Mouse (Mus musculus): Measurements from ENCODE around the gene Pnpo. TPM values are rescaled to one million over a fixed set of nuclear protein-coding genes. Genes with fewer than 3 reads are reported as not detected.

Gene Pnpo
- polyA plus RNA-seq, 1 experiment from 2014 or later, result 18.3 TPM

DNA sequence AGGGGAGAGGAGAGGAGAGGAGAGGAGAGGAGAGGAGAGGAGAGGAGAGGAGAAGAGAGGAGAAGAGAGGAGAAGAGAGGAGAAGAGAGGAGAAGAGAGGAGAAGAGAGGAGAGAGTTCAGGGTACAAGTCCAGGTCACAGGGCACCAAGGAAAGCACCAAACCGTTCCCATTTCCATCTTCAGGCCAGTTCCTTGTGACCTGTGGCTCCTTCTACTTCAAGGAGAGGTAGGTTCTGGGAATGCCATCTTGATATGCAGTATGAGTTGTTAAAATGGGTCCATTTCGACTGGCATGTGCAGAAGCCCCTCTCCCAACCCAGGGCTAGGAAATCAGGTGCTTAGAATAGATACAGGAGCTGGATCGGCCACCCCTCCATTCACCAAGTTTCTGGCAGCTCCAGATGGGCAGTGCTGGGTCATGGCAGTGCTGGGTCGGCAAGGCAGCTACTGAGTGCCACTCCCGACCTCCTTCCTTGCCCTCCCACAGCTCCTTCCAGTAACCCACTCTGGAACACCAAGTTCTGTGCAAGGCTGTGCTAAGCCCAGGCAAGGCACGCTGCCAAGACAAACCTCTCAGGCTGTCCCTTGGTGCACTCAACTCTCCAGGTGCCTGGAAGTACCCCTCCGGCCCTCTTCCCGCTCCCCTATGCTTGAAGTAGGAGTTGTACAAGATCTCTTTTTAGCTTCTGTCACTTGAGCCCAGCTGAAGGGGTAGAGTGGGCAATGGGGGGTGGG is 12.3 kb downstream of the Pnpo start:
- WGBS, result 71% methylated on average over 8 of the region's 8 CpGs
- H3K4me2 ChIP-seq (replicated peaks), result no peak overlapping the region
- H3K27ac ChIP-seq, result no peak overlapping the region
- peaks cover 26% of the 10 kb centered on the region for H3K27me3 ChIP-seq
- no peaks in the 10 kb centered on the region for H3K36me3 ChIP-seq
- H3K9ac ChIP-seq (replicated peaks), result no peak overlapping the region
- no peak for ATAC-seq
- H3K9me3 ChIP-seq, result no peaks in the 10 kb centered on the region
- peaks cover 11% of the 10 kb centered on the region for H3K4me1 ChIP-seq (replicated peaks)
- H3K4me3 ChIP-seq (replicated peaks), result no peak overlapping the region

- Histone ChIP-seq H3K27ac (no peak overlapping the region), H3K4me2 (replicated peaks) (no peak overlapping the region), H3K4me1 (replicated peaks) (peaks cover 7% of the 10 kb centered on the region; the same call in 1 of the 2 replicates), H3K36me3 (no peaks in the 10 kb centered on the region), H3K9me3 (no peaks in the 10 kb centered on the region), H3K4me3 (replicated peaks) (no peak overlapping the region), H3K27me3 (peaks cover 26% of the 10 kb centered on the region), H3K9ac (replicated peaks) (no peak overlapping the region)
- ATAC-seq, result no peak
- 73% methylated on average over 9 of the region's 9 CpGs for WGBS
These were observed 13.9 kb downstream of the Pnpo start for GRCm38 (mm10) chr11:96929766-96930331.

GRCm38 (mm10) chr11:96929096-96929765 is 14.6 kb downstream of the Pnpo start:
- Histone ChIP-seq H3K4me3 (replicated peaks) (no peak overlapping the region), H3K27ac (no peak overlapping the region), H3K9ac (replicated peaks) (0 out of 2 replicates have a peak overlapping the region, but pooled peaks have one; percentile 8), H3K27me3 (peaks cover 26% of the 10 kb centered on the region), H3K36me3 (no peaks in the 10 kb centered on the region), H3K4me1 (replicated peaks) (0 out of 2 replicates have a peak, but pooled peaks cover 4% of the 10 kb centered on the region), H3K9me3 (no peaks in the 10 kb centered on the region), H3K4me2 (replicated peaks) (no peak overlapping the region)
- no peak for ATAC-seq
- WGBS, result 14% methylated on average over 13 of the region's 13 CpGs

DNA sequence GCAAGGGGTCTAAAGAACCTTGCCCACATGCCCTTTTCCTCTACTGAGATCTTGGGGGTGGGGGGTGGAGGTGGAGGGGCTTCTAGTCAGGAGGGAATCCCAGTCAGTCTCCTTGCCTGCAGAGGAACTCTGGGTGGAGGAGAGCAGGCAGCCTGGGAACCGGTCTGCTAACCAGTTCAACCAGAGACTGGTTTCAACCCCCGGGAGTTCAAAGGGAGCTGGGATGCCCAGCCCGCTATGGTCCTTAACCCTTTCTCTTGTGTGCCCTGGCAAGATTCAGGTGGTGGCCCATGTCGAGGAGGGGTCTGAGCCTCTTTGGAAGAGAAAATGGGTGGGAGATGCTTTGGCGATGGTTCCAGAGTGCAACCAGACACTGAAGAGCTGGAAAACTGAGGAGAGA is 15.1 kb downstream of the Pnpo start:
- no peak overlapping the region for H3K4me2 ChIP-seq (replicated peaks)
- H3K4me3 ChIP-seq (replicated peaks), result no peak overlapping the region
- peaks cover 26% of the 10 kb centered on the region for H3K27me3 ChIP-seq
- 6% methylated on average over 5 of the region's 5 CpGs for WGBS
- H3K27ac ChIP-seq, result no peak overlapping the region
- no peaks in the 10 kb centered on the region for H3K9me3 ChIP-seq
- no peaks in the 10 kb centered on the region for H3K36me3 ChIP-seq
- H3K9ac ChIP-seq (replicated peaks), result no peak overlapping the region
- H3K4me1 ChIP-seq (replicated peaks), result 0 out of 2 replicates have a peak, but pooled peaks cover 4% of the 10 kb centered on the region
- no peak for ATAC-seq

DNA sequence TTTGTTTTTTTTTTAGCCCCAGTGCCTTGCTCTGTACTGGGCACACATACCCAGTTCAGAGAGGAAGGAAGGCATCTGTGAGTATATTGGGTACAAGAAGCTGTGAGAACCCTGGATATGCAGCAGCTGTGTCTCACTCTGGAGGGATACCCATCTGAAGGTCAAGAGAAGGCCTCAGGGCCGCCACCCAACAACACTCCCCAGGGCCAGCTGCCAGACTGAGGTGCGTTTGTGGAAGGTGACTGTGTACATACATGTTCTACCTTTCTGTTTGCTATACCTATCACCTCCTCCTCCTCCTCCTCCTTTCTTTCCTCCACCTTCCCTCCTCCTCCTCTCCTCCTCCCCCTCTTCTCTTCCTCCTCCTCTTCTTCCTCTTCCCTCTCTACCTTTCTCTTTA is 15.7 kb downstream of the Pnpo start, which contains the start of gene Prr15l:
TSS of gene Prr15l (plus strand) at position 17 of the 400 bp plus-strand sequence.
- Histone ChIP-seq H3K27ac (no peak within 1 kb of the TSS), H3K9ac (replicated peaks) (0 out of 2 replicates have a peak within 1 kb of the TSS, but pooled peaks have one; percentile 8), H3K27me3 (peaks cover 26% of the 10 kb centered on the region), H3K4me2 (replicated peaks) (no peak within 1 kb of the TSS), H3K9me3 (no peaks in the 10 kb centered on the region), H3K36me3 (no peaks in the 10 kb centered on the region), H3K4me3 (replicated peaks) (no peak within 1 kb of the TSS), H3K4me1 (replicated peaks) (0 out of 2 replicates have a peak, but pooled peaks cover 4% of the 10 kb centered on the region)
- WGBS, result 73% methylated on average over 2 of the region's 2 CpGs
- no peak for ATAC-seq

DNA sequence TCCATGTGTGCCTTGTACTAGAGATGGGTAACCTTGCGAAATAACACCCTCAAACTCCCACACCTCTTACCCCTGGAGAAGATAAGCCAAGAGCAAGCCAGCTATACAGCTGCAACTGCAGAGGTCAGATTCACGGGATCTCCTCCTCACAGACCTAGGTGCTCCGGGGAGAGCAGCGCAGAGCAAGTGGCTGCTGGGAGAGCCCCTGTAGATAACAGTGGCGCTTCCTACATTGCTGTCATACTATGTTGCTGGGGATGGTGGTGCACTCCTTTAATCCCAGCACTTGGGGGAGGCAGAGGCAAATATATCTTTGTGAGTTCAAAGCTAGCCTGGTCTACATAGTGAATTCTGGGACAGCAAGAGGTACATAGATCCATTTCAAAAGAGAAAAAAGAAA is 17.2 kb downstream of the Pnpo start:
- H3K4me2 ChIP-seq (replicated peaks), result no peak overlapping the region
- no peak overlapping the region for H3K4me3 ChIP-seq (replicated peaks)
- H3K27me3 ChIP-seq, result peaks cover 24% of the 10 kb centered on the region
- 0 out of 2 replicates have a peak, but pooled peaks cover 4% of the 10 kb centered on the region for H3K4me1 ChIP-seq (replicated peaks)
- no peaks in the 10 kb centered on the region for H3K9me3 ChIP-seq
- H3K9ac ChIP-seq (replicated peaks), result no peak overlapping the region
- 84% methylated on average over 5 of the region's 5 CpGs for WGBS
- no peaks in the 10 kb centered on the region for H3K36me3 ChIP-seq
- H3K27ac ChIP-seq, result no peak overlapping the region
- ATAC-seq, result no peak

DNA sequence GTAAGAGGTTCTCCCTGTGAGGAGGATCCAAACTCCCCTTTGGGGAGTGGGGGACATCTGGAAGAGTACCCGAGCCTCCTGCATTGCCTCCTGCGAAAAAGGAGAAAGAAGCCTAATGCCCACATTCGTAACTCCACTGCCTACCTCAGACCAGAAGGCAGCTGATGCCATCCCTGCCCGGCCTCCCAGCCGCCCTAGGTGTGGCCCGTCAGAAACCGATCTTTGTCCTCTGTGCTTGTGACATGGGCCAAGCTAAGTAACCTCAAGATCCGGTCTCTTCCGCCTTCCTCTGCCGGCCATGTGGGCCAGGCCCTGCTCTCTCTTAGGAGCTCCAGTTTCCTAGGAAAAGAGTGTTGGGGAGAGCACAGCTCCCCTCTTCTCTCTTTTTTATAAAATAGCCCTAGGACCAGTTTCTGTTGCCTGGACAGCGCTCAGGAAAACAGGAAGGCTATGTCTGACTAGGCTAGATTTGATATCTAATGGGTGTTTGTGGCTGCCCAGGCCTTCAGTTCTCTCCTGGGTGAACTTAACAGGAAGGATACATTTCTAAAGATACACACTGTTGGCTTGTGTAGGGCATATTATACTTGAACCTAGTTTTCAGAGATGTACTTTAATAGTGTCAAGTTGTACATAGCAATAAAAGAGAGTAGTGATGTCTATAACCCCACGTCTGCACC is 18.2 kb downstream of the Pnpo start:
- no peaks in the 10 kb centered on the region for H3K36me3 ChIP-seq
- no peak overlapping the region for H3K27ac ChIP-seq
- H3K4me1 ChIP-seq (replicated peaks), result 0 out of 2 replicates have a peak, but pooled peaks cover 4% of the 10 kb centered on the region
- no peak for ATAC-seq
- H3K27me3 ChIP-seq, result peaks cover 23% of the 10 kb centered on the region
- H3K4me3 ChIP-seq (replicated peaks), result no peak overlapping the region
- 86% methylated on average over 12 of the region's 12 CpGs for WGBS
- no peaks in the 10 kb centered on the region for H3K9me3 ChIP-seq
- H3K9ac ChIP-seq (replicated peaks), result no peak overlapping the region
- no peak overlapping the region for H3K4me2 ChIP-seq (replicated peaks)

DNA sequence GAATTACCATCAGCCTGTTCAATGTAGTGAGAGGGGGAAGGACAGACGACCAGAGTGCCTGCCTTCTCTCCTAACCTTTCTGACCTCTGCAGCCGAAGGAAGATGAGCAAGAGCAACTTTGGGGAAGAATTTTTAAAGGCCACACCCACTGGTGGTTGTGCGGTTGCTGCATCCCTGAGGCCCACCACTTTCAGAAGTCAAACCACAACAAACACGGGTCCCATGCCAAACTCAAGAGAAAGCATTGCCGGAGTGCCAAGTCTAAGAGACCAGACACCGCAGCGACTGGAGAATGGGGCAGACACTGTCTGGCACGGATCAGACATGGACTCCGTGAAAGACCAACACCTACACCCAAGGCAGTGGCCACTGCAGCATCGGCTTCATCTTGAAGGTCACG is 18.9 kb downstream of the Pnpo start:
- ATAC-seq, result no peak
- 85% methylated on average over 11 of the region's 11 CpGs for WGBS
- no peak overlapping the region for H3K27ac ChIP-seq
- H3K4me3 ChIP-seq (replicated peaks), result no peak overlapping the region
- H3K4me1 ChIP-seq (replicated peaks), result 0 out of 2 replicates have a peak, but pooled peaks cover 4% of the 10 kb centered on the region
- H3K36me3 ChIP-seq, result no peaks in the 10 kb centered on the region
- no peaks in the 10 kb centered on the region for H3K9me3 ChIP-seq
- no peak overlapping the region for H3K4me2 ChIP-seq (replicated peaks)
- peaks cover 22% of the 10 kb centered on the region for H3K27me3 ChIP-seq
- H3K9ac ChIP-seq (replicated peaks), result no peak overlapping the region

- Histone ChIP-seq H3K9ac (replicated peaks) (no peak overlapping the region), H3K27ac (no peak overlapping the region), H3K4me1 (replicated peaks) (peaks cover 15% of the 10 kb centered on the region), H3K4me3 (replicated peaks) (no peak overlapping the region), H3K27me3 (0 out of 2 replicates have a peak, but pooled peaks cover 4% of the 10 kb centered on the region), H3K4me2 (replicated peaks) (no peak overlapping the region), H3K9me3 (no peaks in the 10 kb centered on the region), H3K36me3 (no peaks in the 10 kb centered on the region)
- WGBS, result 57% methylated on average over 6 of the region's 6 CpGs
- ATAC-seq, result no peak
These were observed 24.8 kb downstream of the Pnpo start for GRCm38 (mm10) chr11:96919003-96919402.

- 89% methylated on average over 6 of the region's 6 CpGs for WGBS
- Histone ChIP-seq H3K36me3 (peaks cover 9% of the 10 kb centered on the region), H3K4me1 (replicated peaks) (peaks cover 15% of the 10 kb centered on the region), H3K9me3 (no peaks in the 10 kb centered on the region), H3K9ac (replicated peaks) (no peak overlapping the region), H3K4me2 (replicated peaks) (no peak overlapping the region), H3K4me3 (replicated peaks) (no peak overlapping the region), H3K27me3 (0 out of 2 replicates have a peak, but pooled peaks cover 4% of the 10 kb centered on the region), H3K27ac (no peak overlapping the region)
- no peak for ATAC-seq
These were observed 26.4 kb downstream of the Pnpo start for GRCm38 (mm10) chr11:96917415-96917814.

DNA sequence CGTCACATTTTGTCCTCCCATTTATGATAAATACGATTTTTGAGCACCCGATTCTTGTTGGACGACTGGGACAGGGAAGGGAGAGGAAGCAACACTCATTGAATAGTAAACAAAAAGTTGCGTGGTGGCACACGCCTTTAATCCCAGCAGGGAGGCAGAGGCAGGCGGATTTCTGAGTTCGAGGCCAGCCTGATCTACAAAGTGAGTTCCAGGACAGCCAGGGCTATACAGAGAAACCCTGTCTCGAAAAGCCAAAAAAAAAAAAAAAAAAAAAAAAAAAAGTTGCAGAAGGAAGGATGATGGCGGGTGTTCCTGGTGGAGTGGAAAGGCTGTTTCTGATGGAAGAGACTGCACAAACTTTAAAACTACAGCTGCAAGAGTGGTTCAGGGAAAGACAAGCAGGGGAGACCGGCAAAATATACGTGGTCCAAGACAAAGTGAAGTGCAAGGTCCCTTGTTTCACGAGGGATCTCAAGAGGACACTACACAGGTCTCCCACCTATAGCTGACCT is 26.8 kb downstream of the Pnpo start:
- 36% methylated on average over 13 of the region's 13 CpGs for WGBS
- Histone ChIP-seq H3K4me1 (replicated peaks) (peaks cover 15% of the 10 kb centered on the region), H3K9ac (replicated peaks) (no peak overlapping the region), H3K4me2 (replicated peaks) (peak overlapping the region; percentile 39), H3K9me3 (no peaks in the 10 kb centered on the region), H3K27me3 (0 out of 2 replicates have a peak, but pooled peaks cover 4% of the 10 kb centered on the region), H3K4me3 (replicated peaks) (peak overlapping the region; percentile 26; the same call in 1 of the 2 replicates), H3K36me3 (peaks cover 13% of the 10 kb centered on the region), H3K27ac (no peak overlapping the region)
- no peak for ATAC-seq
